Mouse (Mus musculus) liver, embryonic 12.5 days (tissue): ENCODE measurements at regions not wholly inside any gene's neighbourhood (a gene's known extent, or its start where the extent isn't known, plus 50 kb on each side); places are given as distances from the start of the nearest gene placed in this dataset.
"Not testable (repeated sequence)": the region's sequence is repeated elsewhere in the genome, so short reads cannot be mapped to it uniquely, and the experiment has no call there.

ENCODE experiments used
- ATAC-seq: fragments of 200-750 bp; cut with Nextera tagmentation; 2 replicates; pipeline ENCODE4 v1.8.0; 2017; ENCODE audit warnings: moderate number of reproducible peaks, mild to moderate bottlenecking, moderate library complexity
- H3K27ac ChIP-seq: fragments of 300-500 bp; sonication (generic); 2 replicates; pipeline ENCODE4 v1.5.1; 2016; ENCODE audit warnings: mild to moderate bottlenecking
- H3K27me3 ChIP-seq: fragments of 300-500 bp; sonication (generic); replicated peaks from 2 replicates; pipeline ENCODE4 v1.6.1; 2016; ENCODE audit warnings: mild to moderate bottlenecking, moderate library complexity
- H3K36me3 ChIP-seq: fragments of 300-500 bp; sonication (generic); 2 replicates; pipeline ENCODE4 v1.6.1; 2016; ENCODE audit warnings: mild to moderate bottlenecking, moderate library complexity
- H3K4me1 ChIP-seq: fragments of 300-500 bp; sonication (generic); 2 replicates; pipeline ENCODE4 v1.6.1; 2016
- H3K4me2 ChIP-seq: fragments of 300-500 bp; sonication (generic); 2 replicates; pipeline ENCODE4 v1.6.1; 2016; ENCODE audit warnings: mild to moderate bottlenecking, moderate library complexity
- H3K4me3 ChIP-seq: fragments of 300-500 bp; sonication (generic); 2 replicates; pipeline ENCODE4 v1.5.1; 2016; ENCODE audit warnings: mild to moderate bottlenecking, moderate library complexity
- H3K9ac ChIP-seq: fragments of 300-500 bp; sonication (generic); 2 replicates; pipeline ENCODE4 v1.6.1; 2016; ENCODE audit warnings: mild to moderate bottlenecking, moderate library complexity
- H3K9me3 ChIP-seq: fragments of 300-500 bp; sonication (generic); replicated peaks from 2 replicates; pipeline ENCODE4 v1.6.1; 2016; ENCODE audit warnings: mild to moderate bottlenecking, moderate library complexity
- WGBS: fragments of 180-500 bp; shearing (Covaris S2); methylation state at CpG from one replicate; pipeline ENCODE4 v1.1.7; 2016; ENCODE audit not compliant: insufficient replicate concordance; 5-methylcytosine and 5-hydroxymethylcytosine counted together

DNA sequence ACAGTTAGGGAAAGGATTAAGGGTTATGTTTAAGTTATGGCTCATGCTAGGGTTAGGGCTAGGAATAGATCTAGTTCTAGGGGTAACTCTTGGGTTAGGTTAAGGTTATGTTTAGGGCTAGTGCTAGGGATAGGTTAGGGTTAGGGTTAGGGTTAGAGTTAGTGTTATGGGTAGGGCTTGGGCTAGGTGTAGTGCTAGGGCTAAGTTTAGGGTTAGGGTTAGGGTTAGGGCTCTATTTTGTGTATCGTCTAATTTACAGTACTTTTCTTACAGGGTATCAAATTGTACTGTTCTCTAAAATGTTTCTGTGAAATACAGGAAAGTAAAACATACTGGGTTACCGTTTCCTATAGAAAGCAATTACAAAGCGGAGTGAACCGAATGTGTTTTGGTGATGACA is 64.8 kb downstream of the Ptchd3 start:
- Histone ChIP-seq H3K9ac (no peak overlapping the region), H3K4me2 (no peak overlapping the region), H3K4me1 (no peaks in the 10 kb centered on the region), H3K4me3 (no peak overlapping the region), H3K27ac (no peak overlapping the region), H3K27me3 (no peaks in the 10 kb centered on the region), H3K9me3 (no peaks in the 10 kb centered on the region), H3K36me3 (no peaks in the 10 kb centered on the region)
- 66% methylated on average over 4 of the region's 4 CpGs for WGBS
- ATAC-seq: no peak

DNA sequence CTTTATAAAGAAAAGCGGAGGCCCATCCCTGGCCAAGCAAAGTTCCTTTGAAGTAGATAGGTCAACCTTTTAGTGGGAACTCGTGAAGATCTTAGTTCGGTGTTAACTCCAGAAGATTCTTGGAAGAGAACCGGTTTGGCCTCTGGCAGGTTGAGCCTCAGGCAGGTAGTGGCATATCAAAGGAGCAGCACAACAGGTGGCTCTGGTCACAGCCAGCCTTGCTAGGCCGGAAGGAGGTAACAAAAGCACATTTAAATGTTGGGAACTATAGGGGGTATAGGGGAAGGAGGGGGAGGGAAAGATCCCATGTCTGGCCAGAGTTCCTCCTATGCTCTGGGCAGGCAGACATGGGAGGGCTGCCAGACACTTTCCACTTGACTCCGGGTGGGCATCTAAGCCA is 74.3 kb downstream of the Ptchd3 start:
- not testable (repeated sequence) for ATAC-seq, H3K36me3 ChIP-seq, H3K9ac ChIP-seq, H3K4me2 ChIP-seq, H3K4me3 ChIP-seq, H3K27me3 ChIP-seq, H3K9me3 ChIP-seq, H3K4me1 ChIP-seq, H3K27ac ChIP-seq
- 65% methylated on average over 6 of the region's 6 CpGs for WGBS

DNA sequence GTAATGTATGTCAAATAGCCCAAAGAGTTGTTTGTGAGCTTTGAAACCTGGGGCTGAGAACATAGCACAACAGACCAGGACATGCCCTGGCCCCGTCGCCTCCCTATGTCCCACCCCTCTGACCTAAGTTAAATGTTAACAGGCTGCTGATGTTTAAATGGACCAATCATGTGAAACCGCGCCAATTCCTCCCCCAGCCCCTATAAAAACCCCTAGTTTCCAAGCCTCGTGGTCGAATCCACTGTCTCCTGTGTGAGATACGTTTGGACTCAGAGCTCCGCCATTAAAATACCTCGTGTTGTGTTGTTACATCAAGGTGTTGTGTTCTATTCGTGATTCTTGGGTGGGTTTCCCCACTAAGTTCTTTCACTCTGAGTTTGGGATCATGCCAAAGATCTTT is 94.6 kb downstream of the Ptchd3 start:
- H3K9ac ChIP-seq, ATAC-seq, H3K27ac ChIP-seq, H3K27me3 ChIP-seq, H3K36me3 ChIP-seq, H3K4me1 ChIP-seq, H3K9me3 ChIP-seq: not testable (repeated sequence)
- 76% methylated on average over 10 of the region's 10 CpGs for WGBS
- H3K4me3 ChIP-seq: peak overlapping the region; percentile 26; the same call in 1 of the 2 replicates
- H3K4me2 ChIP-seq: peak overlapping the region; percentile 43

DNA sequence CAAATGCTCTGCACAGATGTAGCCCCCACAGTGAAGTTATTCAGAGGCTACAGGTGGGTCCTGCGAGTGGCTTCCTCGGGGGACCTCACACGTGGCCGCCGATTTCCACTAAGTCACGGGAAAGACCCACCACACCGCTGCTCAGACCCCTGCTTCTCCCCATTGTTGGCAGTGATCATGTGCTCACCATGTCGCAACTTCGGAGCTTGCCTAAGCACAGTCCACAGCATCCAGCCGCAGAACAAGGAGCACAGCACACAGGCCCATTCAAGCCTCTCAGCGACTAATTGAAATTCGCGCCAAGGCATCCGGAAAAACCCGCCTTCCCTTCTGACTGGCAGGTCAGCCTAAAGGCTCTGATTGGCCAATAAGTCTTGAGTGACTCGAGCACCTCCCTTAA is 95.0 kb downstream of the Ptchd3 start:
- peak overlapping the region; percentile 26 for H3K4me3 ChIP-seq
- H3K4me1 ChIP-seq, H3K9ac ChIP-seq, H3K36me3 ChIP-seq, H3K27me3 ChIP-seq, H3K9me3 ChIP-seq, H3K27ac ChIP-seq: not testable (repeated sequence)
- H3K4me2 ChIP-seq: peak overlapping the region; percentile 43
- 31% methylated on average over 16 of the region's 16 CpGs for WGBS
- 0 out of 2 replicates have a peak, but pooled peaks have one; percentile 24 for ATAC-seq

DNA sequence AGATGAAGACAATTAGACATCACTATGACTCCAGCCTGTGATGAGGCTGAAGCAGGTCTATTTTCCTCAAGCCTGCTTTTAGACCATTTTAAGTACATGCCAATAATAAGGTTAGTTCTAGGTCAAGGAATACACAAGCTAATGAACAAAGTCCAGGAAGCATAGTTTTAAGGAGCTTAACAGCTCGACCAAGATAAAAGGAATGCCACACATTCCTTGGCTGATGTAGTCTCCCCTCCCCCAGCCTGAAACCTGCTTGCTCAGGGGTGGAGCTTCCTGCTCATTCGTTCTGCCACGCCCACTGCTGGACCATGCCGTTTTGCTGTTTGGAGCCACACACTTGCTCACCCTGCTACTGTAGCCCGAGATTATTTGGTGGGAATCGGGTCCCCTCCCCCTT is 121.7 kb downstream of the Ptchd3 start:
- H3K36me3 ChIP-seq: peaks cover 15% of the 10 kb centered on the region
- H3K27me3 ChIP-seq, H3K4me2 ChIP-seq, H3K4me3 ChIP-seq, ATAC-seq, H3K9me3 ChIP-seq, H3K27ac ChIP-seq, H3K9ac ChIP-seq, H3K4me1 ChIP-seq: not testable (repeated sequence)
- 64% methylated on average over 6 of the region's 6 CpGs for WGBS

DNA sequence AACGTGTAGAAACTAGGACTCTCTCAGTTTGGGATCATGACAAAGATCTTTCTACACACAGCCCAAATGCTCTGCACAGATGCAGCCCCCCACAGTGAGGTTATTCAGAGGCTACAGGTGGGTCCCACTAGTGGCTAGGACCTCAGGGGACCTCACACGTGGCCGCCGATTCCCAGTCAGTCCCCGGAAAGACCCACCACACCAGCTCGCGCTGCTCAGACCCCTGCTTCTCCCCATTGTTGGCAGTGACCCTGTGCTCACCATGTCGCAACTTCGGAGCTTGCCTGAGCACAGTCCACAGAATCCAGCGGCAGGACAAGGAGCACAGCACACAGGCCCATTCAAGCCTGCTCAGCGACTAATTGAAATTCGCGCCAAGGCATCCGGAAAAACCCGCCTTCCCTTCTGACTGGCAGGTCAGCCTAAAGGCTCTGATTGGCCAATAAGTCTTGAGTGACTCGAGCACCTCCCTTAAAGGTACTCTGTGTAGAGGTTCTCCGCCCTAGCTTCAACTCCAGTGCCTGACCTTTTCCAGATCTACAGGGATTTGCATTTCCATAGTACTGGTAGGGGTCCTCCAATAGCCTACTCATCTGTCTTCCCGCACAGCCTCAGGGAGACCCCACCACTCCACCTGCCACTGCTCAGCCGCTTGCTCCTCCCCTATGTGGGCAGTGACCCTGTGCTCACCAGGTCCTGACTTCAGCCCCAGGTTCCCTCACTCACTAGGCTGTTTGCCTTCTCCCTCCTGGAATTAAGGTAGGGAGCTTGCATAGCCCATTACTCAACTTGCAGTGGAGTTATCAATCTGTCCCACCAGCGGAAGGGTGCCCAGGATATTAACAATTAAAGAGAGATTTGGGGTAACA is 126.6 kb downstream of the Ptchd3 start:
- H3K27ac ChIP-seq, H3K27me3 ChIP-seq, H3K4me1 ChIP-seq, H3K36me3 ChIP-seq, H3K9me3 ChIP-seq: not testable (repeated sequence)
- peak overlapping the region; percentile 83 for H3K4me2 ChIP-seq
- peak overlapping the region; percentile 81 for H3K9ac ChIP-seq
- 14% methylated on average over 20 of the region's 20 CpGs for WGBS
- H3K4me3 ChIP-seq: peak overlapping the region; percentile 68
- ATAC-seq: peak; percentile 83

DNA sequence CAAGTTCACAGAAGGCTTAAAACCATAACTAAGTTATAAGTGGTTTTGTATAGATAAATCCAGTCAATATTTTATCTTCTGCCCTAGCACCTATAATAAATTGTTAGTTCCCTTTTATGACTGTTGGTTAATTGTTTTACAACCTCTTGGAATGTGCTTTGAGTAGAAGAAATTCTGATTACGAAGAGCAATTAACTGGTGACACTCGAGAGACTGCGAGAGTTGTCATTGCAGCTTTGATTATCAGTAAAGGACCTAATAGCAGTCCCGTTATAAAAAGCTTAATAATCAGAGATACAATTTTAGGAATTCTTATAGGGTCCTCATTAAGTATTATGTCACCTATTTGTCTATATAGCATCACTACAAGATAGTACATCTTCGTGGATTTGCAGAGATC is 128.7 kb downstream of the Ptchd3 start:
- not testable (repeated sequence) for H3K4me1 ChIP-seq, H3K36me3 ChIP-seq, H3K9ac ChIP-seq, H3K4me3 ChIP-seq, H3K27me3 ChIP-seq, H3K4me2 ChIP-seq, H3K9me3 ChIP-seq, H3K27ac ChIP-seq, ATAC-seq
- 65% methylated on average over 5 of the region's 5 CpGs for WGBS

DNA sequence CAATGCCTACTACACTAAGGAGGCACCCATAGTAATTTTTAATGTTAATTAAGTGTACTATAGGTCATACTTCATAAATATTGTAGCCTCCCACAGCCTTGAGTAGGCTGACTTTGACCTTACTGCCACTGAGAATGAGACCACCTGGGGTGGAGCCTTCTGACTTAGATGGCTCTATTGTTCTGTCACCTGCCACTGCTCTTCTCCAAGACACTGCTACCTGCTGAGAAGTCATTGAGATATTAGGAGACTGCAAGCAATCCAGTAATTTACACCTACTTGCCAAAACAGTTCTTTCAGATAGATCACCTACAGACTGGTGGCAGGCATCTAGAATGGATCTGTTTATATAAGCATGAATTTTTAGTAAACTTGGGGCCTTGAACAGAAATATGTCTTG is 134.1 kb downstream of the Ptchd3 start:
- H3K4me2 ChIP-seq, H3K9ac ChIP-seq, H3K4me3 ChIP-seq, ATAC-seq, H3K9me3 ChIP-seq, H3K36me3 ChIP-seq, H3K27ac ChIP-seq, H3K27me3 ChIP-seq, H3K4me1 ChIP-seq: not testable (repeated sequence)

DNA sequence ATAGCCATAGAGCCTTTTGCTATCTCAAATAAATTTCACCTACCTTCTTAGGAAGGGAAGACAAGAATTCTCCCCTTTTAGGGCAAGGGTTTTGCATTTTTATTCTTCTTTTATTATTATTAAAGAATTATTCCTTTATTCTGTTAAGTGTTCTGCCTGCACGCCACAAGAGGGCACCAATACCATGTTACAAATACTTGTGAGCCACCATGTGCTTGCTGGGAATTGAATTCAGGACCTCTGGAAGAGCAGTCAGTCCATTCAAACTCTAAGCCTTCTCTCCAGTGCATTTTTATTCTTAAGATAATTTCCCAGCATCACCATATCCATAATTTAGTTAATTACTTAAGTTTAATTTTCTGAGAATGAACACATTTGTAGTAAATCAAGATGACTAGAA is 135.9 kb downstream of the Ptchd3 start:
- H3K4me3 ChIP-seq, H3K27ac ChIP-seq, H3K4me1 ChIP-seq, H3K36me3 ChIP-seq, H3K27me3 ChIP-seq, H3K4me2 ChIP-seq, ATAC-seq, H3K9ac ChIP-seq, H3K9me3 ChIP-seq: not testable (repeated sequence)
- 3% methylated on average over 1 of the region's 1 CpGs for WGBS
